Comparison of ENCODE assay signal across 15 mouse cellular contexts in the genomic region with DNA sequence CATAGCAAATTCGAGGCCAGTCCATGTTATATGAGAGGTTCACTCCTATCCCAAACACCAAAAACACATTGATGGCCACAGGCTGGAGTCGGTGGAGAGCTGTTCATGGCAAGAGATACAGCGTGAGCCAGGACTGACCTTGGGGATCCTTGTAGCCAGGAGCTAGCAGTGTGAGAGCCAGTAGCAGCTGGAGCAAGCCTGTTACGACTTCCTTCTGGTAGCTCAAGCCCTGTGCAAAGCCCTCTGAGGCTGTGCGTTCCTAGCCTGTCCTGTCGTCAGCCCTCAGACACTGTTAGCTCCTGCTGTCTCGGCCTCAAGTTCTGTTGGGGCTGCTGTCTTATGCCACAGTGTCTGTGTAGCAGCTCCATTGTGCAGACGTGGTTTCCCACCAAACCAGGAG. TPM values are rescaled to one million over a fixed set of nuclear protein-coding genes. Genes with fewer than 3 reads are reported as not detected.
"Had no signal": no experiment of that assay in that cellular context is flagged by ENCODE, and none has a peak within 500 bp of the region (broad histone marks: within the 10 kb centered on the region; RNA-seq: fewer than 3 reads in every experiment).

No protein-coding gene starts in this region.

- H3K27me3 ChIP-seq: liver, embryonic 15.5 days; neural tube, embryonic 12.5 days; stomach, embryonic 15.5 days had no signal

- DNase-seq: lung, adult 2 months; lung, postnatal 36 days; midbrain, embryonic 14.5 days; right cerebral cortex, postnatal 14 days; thymus, adult 18-20 months; thymus, postnatal 14 days had no signal

- H3K9me3 ChIP-seq: limb, embryonic 10.5 days; liver, embryonic 15.5 days; neural tube, embryonic 12.5 days; stomach, embryonic 15.5 days had no signal

- H3K27ac ChIP-seq: left cerebral cortex, adult 2 months; limb, embryonic 10.5 days; liver, embryonic 15.5 days; neural tube, embryonic 12.5 days; stomach, embryonic 15.5 days had no signal

- H3K4me3 ChIP-seq: left cerebral cortex, adult 2 months; limb, embryonic 10.5 days; liver, embryonic 15.5 days; neural tube, embryonic 12.5 days; stomach, embryonic 15.5 days had no signal

RNA-seq across cellular contexts. Expression of a gene that starts 26.8 kb away (rescaled TPM):
- total RNA-seq: monocyte, adult 5-6 weeks; neutrophil, adult 5-6 weeks had no signal

RNA-seq across cellular contexts. Expression of a gene that starts 41.2 kb away (rescaled TPM):
- total RNA-seq: layer of hippocampus, postnatal 25 days; left cerebral cortex, adult 2 months; megakaryocyte progenitor cell, adult 5-6 weeks; monocyte, adult 5-6 weeks; neutrophil, adult 5-6 weeks had no signal
